Mouse (Mus musculus): ENCODE results near the gene Hnrnpr. TPM values are rescaled to one million over a fixed set of nuclear protein-coding genes. Genes with fewer than 3 reads are reported as not detected.
A peak's percentile ranks its signal among the peaks of the same experiment; 100 is the strongest.

Hnrnpr gene
- total RNA-seq, 2 experiments from 2014 or later = 87.1 to 103 TPM

DNA sequence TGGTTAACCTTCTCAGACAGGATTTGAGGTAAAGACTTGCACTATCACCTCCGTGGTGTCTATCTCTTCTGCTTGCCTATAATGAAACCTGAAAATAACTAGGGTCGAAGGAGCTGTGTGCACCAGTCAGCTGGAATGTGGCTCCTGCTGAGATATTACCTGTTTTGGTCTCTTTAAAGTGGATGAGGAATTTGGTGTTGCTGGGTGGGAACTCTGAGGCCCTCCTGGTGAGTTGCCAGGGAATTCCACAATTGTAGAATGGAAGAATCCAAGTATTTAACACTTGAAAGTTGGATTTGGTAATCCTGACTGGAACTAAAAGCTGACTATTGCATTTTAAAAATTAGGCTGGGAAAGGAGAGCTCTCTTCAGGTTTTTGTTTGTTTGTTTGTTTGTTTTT lies 6.6 kb upstream of the Hnrnpr start:
- DNase-seq (ENCODE audit: extremely low spot score in 1 of 2, low spot score in 1 of 2) = no peak

DNA sequence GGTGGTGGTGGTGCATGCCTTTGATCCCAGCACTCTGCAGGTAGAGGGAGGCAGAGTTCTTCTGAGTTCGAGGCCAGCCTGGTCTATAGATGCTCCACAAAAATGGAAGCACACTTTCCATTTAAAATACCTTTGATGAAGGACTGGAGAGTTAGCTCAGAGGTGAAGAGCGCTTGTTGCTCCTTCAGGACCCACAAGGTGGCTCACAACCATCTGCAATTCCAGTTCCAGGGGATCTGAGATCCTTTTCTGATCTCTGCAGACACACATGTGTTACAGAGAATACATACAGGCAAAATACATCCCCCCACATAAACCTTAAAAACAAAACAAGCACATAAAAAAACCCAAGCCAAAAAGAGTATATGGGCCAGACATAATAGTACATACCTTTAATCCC lies 2.4 kb upstream of the Hnrnpr start:
- DNase-seq (ENCODE audit: extremely low spot score in 1 of 2, low spot score in 1 of 2) = no peak

DNA sequence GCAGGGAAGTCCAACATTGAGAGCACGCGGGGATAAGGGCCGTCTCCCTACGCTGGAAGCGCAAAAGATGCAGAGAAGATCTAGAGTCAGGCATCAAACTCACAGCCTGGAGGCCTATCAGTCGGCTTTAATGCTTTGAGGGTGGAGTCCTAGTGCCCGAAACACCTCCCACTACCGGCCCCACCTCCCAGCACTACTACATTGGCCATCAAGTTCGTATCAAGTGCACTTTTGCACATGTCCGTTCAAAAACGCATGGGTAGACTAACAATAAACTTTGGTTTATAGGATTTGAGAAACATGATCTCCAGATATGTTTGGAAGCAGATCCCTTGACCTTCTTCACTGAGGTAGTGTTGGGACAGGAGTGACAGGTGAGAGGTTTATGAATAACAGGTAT lies 962 bp upstream of the Hnrnpr start:
- DNase-seq (ENCODE audit: extremely low spot score in 1 of 2, low spot score in 1 of 2) = no peak

DNA sequence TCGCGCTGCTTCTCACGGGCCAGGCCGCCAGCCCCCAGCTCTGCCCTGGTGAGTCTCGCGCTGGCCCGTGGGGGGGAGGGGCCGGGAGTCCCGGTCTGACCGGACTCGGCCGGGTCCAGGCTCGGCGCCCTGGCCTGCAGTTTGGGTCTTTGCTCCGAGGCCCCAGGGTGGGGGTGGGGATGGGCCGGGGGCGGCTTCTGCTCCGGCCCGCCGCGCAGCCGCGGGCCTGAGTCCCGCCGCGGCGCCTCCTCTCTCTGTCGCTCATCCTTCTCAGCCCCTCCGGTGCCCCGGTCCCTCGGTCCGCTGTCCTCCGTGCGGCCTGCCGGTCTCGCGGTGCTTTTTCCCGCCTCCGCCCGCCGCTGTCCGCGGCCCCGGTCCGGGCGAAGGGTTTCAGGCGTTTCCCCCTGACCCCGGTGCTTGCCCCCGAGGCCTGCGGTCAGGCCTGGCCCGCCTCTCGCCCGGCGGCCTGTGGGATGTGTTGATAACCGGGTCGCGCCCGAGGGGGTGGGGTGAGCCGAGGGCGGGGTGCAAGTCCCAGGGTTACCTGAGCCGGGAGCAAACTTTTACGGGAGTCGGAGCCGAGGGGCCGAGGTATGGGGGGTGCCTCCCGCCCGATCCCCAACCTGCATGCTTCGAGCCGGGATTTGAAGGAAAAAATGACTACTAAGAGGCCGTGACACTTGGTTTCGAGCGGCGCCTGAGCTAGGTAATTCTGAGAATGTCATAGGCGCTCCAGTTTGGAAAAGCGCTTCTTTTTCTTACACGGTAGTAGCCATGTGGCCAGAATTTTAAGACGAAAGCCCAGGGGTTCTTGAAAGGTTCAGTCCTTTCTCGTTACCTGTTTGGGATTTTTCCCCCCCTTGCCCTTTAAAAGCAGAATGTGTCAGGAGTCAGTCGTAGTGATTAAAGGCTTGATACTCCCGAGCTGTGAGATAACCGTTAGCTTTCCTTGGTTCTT lies 579 bp downstream of the Hnrnpr start:
- peak in 1 of 2 experiments; percentile 33 for DNase-seq (ENCODE audit: extremely low spot score in 1 of 2, low spot score in 1 of 2)

DNA sequence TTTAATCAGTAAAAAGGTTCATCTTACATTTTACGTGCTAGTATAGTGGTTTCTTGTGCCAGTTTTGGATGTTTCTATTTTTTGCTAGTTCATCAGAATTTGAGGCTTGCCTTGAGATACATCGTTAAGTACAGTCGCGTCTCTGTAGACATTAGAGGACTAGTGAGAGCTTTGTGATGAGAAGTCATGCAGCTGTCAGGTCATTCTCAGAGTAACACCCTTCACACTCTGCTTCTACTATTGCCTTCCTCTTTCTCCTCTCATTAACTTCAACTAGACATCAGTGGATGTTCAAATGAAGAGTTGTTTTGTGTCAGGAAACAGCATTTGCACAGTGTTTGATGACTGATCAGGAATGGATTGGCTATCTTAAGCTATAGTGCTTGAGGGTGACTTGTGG lies 1.9 kb downstream of the Hnrnpr start:
- no peak for DNase-seq (ENCODE audit: extremely low spot score in 1 of 2, low spot score in 1 of 2)

DNA sequence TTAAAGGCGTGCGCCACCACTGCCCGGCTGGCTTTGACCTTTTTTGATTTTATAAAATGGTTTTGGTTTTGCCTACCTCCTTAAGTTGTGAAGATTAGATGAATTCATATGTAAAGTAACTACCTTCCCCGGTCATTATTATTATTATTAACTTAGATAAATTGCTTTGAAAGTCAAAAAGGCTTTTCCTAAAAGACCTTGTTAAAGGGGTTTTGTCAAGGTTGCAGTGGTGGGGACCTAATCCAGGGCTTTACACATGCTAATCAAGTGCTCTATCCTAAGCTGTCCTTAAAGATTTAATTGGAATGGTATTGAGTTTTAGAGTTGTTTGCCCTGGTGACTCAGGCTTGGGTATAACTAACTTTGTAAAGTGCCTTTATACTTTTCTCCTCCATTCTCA lies 6.9 kb downstream of the Hnrnpr start:
- no peak for DNase-seq (ENCODE audit: extremely low spot score in 1 of 2, low spot score in 1 of 2)

DNA sequence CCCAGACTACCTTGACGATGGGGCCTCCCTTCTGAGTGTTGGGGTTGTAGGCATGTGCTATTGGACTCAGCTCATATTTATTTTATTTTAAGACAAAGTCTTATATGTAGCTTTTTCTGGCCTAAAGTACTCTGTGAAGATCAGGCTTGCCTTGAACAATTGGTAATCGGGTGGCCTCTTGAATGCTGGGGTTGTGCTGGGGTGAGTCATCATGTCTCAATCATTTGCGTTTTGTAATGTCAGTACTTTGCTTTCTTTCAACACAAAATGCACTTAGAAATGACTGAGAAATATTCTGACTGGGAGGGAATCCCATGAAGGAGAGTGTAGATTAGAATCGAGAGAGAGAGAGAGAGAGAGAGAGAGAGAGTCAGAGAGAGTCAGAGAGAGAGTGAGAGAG lies 9.3 kb downstream of the Hnrnpr start:
- no peak for DNase-seq (ENCODE audit: extremely low spot score in 1 of 2, low spot score in 1 of 2)

DNA sequence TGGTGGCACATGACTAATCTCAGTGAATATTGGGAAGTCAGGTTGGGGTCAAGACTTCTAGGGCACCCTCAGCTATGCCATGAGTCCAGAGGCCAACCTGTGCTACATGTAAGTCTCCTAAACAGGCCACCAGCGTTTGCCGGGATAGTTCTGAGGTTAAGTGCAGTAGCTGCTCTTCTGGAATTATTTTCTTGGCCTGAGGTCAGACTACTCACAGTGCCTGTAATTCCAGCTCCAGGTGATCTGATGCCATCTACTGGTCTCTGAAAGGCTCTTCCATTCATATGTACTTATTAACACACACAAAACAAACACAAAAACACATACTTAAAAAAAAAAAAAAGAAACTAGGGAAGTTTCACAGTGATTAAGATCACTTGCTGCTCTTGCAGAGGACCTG lies 13.5 kb downstream of the Hnrnpr start:
- DNase-seq (ENCODE audit: extremely low spot score in 1 of 2, low spot score in 1 of 2) = no peak

DNA sequence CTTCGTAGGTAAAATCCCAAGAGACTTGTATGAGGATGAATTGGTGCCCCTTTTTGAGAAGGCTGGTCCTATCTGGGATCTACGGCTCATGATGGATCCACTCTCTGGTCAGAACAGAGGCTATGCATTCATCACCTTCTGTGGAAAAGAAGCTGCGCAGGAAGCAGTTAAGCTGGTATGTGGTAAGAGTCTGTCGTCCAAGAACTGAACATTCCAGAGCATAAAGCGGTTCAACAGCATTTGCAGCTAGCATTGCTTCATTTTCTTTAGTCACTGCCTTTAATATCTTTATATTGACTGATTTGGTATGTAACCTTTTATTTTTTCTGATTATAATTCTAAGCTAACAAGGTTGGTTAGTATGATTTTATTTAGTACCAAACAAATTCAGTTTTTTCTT lies 16.5 kb downstream of the Hnrnpr start:
- DNase-seq (ENCODE audit: extremely low spot score in 1 of 2, low spot score in 1 of 2) = no peak

DNA sequence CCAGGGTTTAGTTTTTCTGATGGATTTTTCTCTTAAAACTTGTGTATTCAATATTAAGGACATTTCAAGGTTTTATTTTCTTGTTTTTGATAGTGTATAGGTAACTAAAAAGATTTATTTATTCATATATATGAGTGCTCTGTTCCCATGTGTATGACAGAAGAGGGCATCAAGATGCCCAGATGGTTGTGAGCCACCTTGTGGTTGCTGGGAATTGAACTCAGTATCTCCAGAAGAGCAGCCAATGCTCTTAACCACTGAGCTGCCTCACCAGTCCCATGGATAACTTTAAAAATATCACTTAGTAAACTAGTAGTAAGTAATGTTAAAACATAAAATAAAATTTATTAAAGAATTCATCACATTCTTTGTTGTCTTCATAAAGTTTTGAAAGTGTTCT lies 17.4 kb downstream of the Hnrnpr start:
- no peak for DNase-seq (ENCODE audit: extremely low spot score in 1 of 2, low spot score in 1 of 2)

DNA sequence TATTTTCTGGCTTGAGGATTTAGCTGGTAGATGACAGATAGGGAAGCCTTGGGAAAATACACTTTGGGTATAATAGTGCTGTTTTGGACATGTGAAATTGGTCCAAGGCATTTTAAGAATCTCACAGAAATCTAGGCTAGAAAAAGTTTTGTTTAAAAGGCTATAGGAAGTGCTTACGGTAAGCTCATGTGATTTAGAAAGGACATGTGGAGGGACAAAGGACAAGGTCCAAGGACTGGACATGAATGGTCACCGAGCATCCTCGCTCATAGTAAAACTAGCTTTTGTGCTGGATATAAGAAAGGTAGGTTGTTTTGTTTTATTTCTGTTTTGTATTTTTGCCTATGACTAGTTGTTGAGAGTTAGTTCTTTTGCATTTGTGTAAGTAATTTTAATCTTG lies 21.0 kb downstream of the Hnrnpr start:
- DNase-seq (ENCODE audit: extremely low spot score in 1 of 2, low spot score in 1 of 2) = no peak

DNA sequence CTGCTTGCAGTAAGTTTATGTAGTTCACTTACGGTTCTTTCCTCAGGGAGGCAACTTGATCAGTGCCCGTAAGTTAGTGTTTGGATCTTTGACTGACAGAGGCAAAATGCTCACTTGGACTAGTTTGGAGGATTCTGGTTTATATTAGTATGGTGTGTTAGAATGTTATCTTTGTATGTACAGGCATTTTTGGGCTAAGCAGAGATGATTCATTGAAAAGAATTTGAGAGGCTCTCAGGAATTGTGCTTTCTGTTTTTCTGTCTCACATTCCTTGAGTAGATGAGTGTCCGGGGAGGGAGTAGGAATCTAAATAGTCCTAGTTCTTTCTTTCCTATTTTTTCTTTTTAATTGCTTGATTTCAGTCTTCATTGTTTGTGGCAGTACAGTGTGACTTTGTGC lies 22.4 kb downstream of the Hnrnpr start:
- DNase-seq (ENCODE audit: extremely low spot score in 1 of 2, low spot score in 1 of 2) = no peak

DNA sequence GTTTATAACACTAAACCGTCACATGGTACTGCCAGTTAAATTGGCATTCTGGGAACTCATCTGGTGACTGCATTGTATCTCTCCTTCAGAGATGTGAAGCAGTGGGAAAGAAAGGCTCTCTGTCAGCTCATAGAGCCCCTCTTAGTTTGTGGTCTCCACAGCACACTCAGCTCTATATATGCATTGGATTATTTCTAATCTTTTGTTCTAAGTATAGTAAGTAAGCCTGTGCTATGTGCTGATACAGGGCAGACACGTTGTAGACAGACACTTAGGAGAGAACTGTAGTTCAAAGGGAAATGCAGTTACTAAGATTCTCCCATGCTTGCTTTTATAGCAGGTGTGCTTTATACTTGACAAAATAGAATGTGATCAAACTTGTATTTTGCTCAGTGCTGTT lies 24.3 kb downstream of the Hnrnpr start:
- no peak for DNase-seq (ENCODE audit: extremely low spot score in 1 of 2, low spot score in 1 of 2)

DNA sequence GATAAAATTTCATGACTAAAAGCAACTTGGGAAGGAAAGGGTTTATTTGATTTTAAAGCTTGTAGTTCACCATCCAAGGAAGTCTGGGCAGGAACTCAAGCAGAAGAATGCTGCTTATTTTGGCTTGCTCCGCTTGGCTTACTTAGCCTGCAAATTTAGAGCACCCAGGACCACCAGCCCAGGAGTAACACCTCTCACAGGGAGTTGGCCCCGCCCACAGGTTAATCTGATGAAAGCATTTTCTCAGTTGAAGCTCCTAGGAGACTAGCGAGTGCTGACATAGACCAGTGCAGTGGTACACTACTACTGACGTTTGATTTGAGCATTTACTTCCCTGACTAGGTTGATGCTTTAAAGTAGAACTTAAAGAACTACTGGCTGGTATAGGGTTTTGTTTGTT lies 26.4 kb downstream of the Hnrnpr start:
- no peak for DNase-seq (ENCODE audit: extremely low spot score in 1 of 2, low spot score in 1 of 2)

DNA sequence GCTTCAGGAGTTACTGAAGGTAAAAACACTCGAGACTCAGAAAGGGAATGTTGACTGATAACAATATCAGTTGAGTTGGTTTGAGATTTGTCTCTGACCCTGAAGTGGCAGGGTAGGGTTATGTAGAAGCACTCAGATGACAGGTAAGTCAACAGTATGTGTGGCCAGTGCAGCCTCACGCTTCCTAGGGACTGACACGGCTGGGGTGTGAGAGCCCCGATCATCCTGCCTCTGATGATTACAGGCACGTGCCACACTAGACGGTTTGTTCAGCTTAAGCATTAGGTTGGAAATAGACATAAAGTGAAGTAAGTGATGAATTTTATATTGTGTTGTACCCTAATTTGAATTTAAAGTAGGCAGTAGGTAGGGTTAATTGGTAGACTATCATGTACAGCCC lies 38.9 kb downstream of the Hnrnpr start:
- no peak for DNase-seq (ENCODE audit: extremely low spot score in 1 of 2, low spot score in 1 of 2)

DNA sequence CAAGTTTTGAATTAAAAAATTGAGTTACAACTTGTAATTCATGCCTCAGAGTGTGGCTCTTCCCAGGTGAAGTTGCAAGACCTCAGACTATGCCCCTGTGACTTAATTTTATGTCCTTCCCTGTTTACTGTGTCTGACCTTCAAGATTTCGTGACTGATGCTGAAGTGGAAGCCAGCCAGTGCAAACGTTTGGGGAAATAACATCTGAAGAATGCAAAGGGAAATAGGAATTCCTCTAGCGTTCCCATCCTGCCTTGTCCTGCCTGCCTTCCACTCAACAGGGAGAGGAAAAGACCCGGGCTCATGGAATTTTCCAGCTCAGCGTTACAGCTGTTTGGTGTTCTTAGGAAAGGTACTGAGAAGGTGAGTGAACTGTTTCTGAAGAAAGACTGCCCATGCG lies 46.3 kb downstream of the Hnrnpr start:
- DNase-seq (ENCODE audit: extremely low spot score in 1 of 2, low spot score in 1 of 2) = no peak

DNA sequence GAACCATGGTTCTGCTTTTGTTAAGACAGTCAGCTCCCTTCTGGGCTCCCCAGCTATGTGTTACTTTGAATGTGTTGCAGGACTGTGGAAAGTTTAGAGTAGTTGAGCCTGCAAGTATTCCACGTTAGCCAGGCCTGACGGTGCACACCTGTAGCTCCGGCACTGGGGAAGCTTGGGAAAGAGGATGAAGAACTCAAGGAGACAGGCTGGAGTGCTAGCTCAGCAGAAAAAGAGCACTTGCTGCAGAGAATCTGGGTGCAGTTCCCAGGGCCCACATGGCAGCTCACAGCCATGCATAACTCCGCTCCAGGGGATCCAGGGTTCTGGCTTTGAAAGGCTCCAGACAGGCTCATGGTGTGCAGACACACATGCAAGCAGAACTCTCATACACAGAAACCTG lies 46.7 kb downstream of the Hnrnpr start:
- no peak for DNase-seq (ENCODE audit: extremely low spot score in 1 of 2, low spot score in 1 of 2)

DNA sequence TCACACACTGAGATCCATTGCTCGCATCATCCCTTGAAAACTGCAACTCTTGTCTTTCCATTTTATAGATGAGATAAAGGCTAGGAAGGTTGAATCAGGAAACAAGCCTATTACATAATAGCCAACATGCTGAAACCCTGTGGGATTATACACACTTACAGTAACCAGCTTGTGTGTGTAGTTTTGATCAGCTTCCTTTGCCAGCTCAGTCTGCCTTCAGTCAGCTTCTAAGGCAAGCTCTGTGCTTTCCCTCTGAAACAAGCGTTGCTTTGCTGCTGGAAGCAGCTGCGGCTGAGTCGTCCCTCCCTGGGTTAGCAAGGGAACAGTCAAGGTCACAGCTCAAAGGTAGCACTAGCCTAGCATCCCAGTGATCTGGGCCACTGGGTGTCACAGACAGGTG lies 57.1 kb downstream of the Hnrnpr start:
- no peak for DNase-seq (ENCODE audit: extremely low spot score in 1 of 2, low spot score in 1 of 2)

DNA sequence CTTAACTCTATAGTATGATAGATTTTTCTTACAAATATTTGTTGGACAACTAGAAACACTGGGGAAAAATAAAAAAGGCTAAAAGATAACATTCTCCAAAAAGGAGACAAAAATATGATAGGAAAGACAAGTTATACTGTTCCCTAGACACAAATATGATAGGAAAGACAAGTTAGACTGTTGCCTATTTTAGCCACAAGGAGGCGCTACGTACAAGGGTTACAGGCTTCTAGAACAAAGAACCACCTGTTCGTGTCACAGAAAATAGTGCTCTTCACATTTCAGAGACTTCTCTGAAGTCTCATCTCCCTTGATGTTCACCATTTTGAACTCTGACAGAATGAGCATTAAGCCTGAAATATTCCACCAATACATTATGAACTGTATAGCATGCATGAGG lies 59.0 kb downstream of the Hnrnpr start:
- peak; percentile 29 to 65 for DNase-seq (ENCODE audit: extremely low spot score in 1 of 2, low spot score in 1 of 2)

DNA sequence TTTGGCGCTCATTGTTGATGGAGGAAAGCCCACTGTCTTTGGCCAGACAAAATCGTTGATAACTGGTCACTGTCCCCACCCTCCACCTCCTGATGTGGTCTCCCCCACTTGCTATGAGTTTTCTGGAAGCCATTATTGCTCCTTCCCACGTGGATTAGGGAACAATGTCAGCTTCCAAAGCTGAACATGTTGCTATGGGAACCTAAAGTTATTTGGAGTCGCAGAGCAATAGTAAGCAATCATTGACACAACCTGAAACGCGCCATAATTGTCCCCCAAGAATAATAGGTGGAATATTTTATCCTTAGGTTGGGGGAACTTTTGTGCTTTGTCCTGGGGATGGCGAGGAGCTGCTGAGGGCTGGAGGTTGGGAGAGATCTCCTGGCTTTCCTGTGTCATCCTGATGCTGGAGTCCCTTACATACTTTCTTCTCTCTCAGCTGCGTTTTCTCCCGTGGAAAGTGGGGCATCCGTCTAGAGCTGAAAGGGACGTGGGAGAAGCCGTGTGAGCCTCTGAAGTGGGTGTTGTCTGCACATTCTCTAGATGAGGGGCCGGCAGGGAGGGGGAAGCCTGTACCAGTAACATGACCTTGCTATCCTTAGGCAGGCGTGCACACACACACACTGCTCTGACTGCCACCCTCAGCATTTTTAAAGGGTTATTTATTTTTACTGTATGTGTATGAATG lies 62.9 kb downstream of the Hnrnpr start:
- DNase-seq (ENCODE audit: extremely low spot score in 1 of 2, low spot score in 1 of 2) = no peak

DNA sequence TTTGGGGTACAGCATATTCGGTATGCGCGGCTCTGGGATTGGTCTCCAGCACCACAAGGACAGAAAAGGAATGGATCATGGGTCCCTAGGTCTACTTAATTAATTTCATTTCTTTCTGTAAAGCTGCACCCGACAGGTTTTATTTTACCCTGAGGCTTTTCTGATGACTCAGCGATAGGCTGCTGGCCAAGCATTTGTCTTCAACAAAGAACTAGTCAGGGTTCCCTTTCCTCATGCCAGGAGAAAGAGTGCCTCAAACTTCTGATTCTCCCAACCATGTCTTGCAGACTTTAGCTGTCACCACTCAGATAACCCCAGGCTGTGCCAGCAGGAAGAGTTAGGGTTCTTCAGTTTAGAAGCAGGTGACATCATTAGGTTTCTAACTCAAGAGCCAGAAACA lies 66.3 kb downstream of the Hnrnpr start:
- DNase-seq (ENCODE audit: extremely low spot score in 1 of 2, low spot score in 1 of 2) = no peak

DNA sequence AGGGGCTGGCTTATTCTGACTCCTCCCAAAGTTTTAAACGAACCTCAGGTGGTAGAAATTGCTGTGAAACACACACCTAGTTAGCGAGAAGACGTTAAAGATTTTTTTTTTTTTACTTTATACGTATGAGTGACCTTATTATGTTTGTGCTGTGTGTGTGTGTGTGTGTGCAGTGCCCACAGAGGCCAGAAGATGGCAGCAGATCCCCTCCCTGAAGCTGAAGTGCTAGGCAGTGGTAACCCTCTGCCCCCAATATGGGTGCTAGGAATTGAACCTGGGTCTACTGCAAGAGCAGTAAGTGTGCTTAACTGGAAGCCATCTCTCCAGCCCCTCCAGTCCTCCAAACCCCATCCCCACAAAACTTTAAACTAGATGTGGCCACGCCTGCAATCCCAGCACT lies 72.3 kb downstream of the Hnrnpr start:
- no peak for DNase-seq (ENCODE audit: extremely low spot score in 1 of 2, low spot score in 1 of 2)
